Mouse (Mus musculus) cerebellum, adult 2 months (tissue): ENCODE measurements around the gene Zscan2.

Source experiments
- CTCF ChIP-seq: fragments of 200-500 bp; IDR thresholded peaks from 2 replicates; pipeline ENCODE4 v1.5.1; 2011; ENCODE audit warnings: low read depth, mild to moderate bottlenecking, control low read depth, low read length, moderate library complexity, borderline replicate concordance; ENCODE audit not compliant: insufficient read depth
- POLR2A ChIP-seq: fragments of 200-500 bp; IDR thresholded peaks from 2 replicates; pipeline ENCODE4 v1.6.1; 2011; ENCODE audit warnings: low read length, control low read depth, borderline replicate concordance; ENCODE audit not compliant: insufficient read depth

DNA sequence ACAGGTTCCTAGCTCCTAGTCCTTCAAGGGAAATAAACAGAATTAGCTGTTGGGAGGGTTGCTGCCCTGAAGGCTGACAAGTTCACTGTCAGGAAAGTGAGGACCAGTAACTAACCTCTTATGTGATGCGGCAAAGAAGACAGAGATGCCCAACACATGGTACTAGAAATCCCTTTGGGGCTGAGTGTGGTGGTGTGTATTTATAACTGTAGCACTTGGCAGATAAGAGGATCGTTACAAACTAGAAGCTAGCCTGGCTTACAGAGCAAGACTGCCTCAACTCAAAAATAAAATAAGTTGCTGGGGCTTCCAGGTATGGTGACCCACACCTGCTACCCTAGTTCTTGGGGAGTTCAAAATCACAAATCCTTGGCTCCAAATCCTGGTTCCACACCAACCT lies 11.5 kb upstream of the Zscan2 start:
- TF ChIP-seq CTCF (no peak), POLR2A (no peak)
